Mouse (Mus musculus) brain, embryonic 18.5 days (tissue): Measurements from ENCODE around the gene Btbd9.
"Not testable (repeated sequence)": the region's sequence is repeated elsewhere in the genome, so short reads cannot be mapped to it uniquely, and the experiment has no call there.

Experiments used
- DNase-seq: peaks from one replicate; pipeline ENCODE4 v3.0.0-alpha.2; 2012; ENCODE audit warnings: low read depth, low spot score

The Btbd9 gene

DNA sequence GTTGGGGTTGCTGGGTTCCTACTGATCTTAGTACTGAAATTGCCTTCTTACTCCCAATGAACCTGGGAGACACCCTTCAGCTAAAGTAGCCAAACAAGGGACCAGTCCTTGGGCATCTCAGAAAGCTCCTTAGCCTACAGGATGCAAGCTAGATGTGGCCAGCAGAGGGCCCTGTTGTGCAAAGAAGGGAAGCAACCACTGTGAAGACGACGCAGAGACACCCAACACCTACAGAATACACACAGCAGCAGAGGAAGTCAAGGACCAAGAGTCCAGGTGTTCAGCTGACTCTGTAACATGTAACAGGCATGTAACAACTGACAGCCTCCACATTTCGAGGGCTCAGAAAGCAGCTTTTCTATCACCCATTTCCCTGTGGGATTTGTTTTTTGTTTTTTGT, 16.8 kb downstream of the Btbd9 start:
- no peak for DNase-seq

DNA sequence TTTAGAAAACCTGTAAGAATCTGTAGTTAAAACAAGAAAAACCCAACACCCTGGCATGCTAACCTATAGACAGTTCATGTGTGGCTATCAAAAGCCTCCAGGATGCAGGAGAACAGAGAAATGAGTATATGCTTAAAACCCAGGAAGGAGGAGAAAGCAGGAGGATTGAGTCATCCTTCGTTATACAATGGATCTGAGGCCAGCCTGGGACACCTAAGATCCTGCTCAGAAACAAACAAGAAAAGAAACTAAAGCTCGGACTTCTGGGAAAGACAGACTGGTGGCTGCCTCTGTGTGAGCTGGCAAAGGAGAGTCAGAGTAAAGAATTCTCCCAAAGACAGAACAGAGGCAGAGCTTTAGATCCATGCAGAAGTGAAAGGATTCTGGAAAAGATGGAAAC, 17.7 kb downstream of the Btbd9 start:
- DNase-seq, result no peak

DNA sequence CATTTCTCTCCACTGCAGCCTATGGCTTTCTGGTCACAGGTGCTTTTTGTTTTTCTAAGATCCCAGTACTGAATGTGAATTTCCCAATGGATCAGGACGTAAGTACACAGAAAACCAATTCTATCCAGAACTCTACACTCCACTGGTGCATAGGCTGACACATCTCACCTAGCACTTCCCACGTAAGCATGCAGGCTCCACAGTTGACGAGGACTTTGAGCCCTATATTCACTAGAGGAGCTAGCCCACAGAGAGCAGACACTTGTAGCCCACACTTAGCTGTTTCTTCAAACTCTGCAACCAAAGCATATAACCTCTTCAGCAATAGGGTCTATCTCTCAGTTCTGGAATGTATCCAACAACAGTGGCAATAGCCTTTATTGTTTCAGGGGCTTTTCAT, 19.8 kb downstream of the Btbd9 start:
- no peak for DNase-seq

DNA sequence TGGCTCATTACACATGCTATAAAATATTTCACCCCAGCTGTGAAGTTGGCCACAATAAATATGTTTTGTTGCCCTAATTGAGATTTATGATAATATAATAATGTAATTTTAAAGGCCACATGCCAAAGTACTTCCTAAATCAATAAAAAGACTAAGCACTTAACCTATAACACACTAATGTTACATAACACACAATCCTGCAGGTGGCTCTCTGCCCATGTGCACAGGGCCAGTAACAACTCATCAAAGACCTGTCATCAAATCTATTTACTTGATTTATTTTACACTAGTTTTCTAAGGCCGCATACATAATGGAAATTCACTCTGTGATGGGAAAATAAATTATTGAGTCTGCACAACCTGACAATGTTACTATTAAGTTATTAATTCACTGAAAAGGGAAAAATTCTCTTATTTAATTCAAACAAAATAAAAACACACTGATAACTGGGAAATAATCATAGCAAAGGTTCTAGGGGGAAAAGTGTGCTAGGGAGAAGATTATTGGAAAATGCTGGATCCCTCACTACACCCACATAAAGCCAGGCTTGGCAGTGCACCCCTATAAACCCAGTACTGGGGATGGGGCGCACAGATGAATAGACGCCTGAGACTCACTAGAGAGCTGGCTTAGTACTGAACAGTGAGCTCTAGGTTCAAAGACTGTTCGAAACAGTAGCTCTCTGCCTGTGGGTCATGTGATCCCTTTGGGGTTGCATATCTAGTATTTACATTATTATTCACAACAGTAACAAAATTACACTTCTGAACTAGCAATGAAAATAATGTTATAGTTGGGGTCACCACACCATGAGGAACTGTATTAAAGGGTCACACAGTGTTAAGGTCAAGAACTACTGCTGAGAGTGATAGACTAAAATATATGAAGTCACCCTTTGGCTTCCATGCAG, 23.0 kb downstream of the Btbd9 start:
- no peak for DNase-seq

- DNase-seq, result no peak
Measured at GRCm38 (mm10) chr17:30550774-30551107, 25.5 kb downstream of the Btbd9 start.

DNA sequence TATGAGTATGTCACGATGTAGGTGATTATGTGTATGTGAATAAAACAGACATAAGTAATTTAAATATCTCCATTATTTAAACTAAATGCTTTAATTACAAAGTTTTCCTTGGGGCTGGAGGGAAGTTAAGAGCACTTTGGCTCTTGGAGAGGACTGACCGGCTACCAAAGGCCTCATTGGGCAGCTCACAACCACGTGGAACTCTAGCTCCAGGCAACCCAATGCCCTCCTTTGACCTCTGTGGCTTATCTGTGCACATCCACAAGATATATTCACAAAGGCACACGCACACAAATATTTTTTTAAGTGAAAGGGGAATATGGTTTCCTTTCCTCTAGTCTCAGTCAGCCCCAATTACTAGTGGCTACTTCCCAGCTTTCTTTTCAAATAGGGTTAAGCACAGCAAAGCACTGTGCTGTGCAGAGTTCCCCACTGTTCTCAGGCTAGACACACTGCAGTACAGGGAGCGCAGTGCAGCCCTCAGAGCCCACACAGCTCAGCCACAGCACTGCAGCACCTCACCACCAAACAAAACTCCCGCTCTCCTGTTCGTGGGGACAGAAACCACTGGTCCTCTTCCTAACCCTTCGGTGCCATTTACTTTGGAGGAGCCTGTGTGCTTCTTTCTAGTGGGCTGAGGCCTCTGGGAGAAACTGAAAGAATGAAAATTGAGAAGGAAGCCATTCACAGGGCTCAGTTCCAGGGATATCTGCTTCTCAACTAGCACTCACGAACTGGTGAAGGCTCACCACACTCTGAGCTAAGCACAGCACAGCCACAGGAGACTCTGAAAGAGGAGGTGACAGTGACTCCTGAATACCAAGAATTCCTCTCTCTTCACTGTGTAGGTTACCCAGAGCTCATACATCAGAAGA, 26.2 kb downstream of the Btbd9 start:
- no peak for DNase-seq

DNA sequence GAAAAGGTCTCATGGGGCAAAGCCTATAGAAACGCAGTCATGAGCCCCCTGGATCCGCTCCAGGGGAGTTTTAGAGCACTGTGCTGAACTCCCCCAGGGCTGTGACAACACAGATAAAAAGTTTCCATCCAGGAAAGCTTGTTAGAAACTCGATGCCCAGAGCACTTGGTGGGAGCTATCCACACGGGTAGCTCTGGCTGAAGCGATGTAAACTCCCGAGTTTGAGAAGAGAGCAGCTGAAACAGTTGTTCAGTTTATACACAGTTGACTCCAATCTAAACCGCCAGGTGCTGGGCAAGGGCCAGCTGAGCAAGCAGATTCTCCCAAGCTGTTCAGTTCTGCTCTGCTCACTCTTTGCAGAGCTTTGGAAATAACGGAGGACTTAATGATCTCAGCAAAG, 37.2 kb downstream of the Btbd9 start:
- DNase-seq, result no peak

DNA sequence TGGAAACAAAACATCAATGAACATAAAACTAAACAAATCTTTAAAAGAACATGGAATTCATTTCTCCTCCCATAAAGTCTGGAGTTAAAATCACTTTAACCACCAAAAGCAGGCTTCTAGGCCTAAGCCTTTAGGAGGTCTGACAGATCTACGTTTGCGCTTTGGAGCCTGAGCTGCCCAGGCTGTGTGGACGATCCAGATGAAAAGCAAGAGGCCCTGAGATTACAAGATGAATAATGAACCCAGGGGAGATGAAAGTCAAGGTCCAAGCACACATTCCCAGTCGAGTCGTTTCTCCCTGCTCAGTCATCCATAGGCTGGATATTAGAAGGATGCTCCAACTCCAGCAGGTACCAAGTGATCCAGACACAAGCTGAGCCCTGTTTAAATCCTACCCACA, 39.6 kb downstream of the Btbd9 start:
- DNase-seq, result no peak

- no peak for DNase-seq
Measured at GRCm38 (mm10) chr17:30533098-30533497, 43.2 kb downstream of the Btbd9 start.

DNA sequence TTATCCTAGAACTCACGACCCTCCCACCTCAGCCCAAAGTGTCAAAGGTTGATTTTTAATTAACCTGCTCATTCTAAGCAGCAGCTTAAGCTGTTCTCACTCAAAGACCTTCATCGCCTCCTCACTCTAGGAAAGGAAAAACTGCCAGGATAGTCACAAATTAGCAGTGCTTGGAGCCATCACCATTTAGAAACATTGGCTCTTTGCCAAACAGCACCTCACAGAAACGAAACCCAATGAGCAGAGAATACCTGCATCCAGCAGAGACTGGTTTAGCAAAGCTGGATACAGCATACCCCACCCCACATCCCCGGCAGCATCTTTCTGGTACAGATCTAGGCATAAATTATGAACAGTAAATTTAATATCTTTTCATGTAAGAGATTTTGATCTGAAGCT, 45.7 kb downstream of the Btbd9 start:
- no peak for DNase-seq

DNA sequence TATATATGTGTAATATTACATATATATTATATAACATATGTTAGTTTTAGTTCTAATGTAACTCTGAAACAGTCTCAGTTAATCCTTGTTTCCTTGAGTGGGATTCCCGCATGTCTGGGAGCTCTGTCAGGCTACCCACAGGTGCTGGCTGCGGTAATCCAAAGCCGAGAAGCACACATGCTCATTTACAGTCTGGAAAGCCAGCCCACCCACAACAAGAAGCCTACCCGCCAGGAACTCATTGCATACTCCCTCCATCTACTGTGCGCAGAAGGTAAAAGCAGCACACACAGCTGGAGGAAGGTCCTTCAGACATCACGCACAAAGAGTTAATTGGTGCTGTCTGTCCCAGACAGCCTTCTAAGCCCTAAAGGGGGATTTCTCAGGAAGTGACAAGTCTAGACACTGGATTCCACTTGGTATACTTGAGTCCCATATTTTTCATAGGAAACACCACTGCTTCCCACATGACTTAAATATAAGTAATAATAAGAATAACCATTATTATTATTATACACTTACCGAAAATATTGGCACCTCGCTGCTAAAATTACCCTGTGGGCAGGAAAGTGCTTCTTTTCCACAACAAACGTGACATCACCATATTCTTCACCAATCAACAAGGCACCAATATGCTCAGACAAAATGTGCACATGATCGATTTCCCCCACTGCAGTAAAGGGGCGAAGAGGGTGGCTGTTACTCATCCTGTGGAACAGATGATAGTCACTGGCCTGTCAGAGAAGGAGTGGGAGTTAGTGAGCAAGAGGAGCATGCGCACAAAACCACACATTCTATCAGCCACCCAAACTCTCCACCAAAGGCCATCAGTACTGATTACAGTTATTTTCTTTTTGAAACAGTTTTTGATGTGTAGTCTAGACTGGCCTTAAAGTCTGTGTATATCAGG, 46.4 kb downstream of the Btbd9 start:
- no peak for DNase-seq

- DNase-seq, result no peak
Measured at GRCm38 (mm10) chr17:30525405-30526295, 50.6 kb downstream of the Btbd9 start.

DNA sequence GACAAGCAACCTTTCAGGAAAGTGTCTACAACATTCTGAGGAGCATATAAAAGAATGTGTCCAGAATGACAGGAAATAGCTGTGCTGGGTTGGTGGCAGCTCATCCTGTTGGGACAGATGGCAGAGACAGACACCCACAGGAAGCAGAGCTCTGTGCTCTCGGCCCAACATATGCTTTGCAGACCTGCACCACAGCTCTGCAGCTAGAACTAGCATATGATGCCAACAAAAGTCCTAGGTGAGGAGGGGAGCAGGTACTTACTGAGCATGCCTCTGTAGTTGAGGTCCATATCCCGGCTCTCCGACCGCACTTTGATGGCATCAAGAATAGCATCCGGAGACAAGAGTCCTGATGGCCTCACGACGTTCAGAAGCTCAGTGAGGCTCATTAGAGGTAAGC, 51.8 kb downstream of the Btbd9 start:
- no peak for DNase-seq

GRCm38 (mm10) chr17:30523783-30524182, 52.5 kb downstream of the Btbd9 start:
- DNase-seq, result no peak

DNA sequence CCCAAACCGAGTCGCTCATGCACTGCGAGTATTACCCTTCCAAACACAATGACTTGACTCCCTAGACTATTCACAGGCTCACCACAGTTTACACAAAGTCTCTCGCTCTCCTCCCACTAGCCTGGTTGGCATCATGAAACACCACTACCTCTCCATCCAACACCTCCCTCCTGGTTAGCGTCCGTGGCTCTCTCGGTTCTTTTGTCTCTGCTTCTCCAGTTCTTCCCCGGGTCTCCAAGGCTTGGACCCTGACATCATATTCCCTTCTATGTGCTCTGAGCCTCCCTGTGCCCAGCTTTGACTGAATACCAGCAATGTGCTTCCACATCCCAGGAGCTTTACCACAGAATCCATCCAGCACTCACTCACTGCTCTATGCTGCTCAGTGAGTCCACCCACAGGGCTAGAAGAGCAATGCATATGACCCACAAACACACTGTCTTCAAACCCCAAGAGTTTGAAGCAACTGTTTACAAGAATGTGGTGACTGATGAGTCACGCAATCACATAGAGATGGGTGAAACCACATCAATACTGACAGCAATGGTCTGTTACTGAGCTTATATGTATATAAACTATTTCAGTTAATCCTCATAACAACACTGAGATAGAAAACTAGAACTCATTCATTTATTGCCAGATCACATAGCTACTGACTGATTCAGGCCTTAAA, 53.7 kb downstream of the Btbd9 start:
- no peak for DNase-seq

DNA sequence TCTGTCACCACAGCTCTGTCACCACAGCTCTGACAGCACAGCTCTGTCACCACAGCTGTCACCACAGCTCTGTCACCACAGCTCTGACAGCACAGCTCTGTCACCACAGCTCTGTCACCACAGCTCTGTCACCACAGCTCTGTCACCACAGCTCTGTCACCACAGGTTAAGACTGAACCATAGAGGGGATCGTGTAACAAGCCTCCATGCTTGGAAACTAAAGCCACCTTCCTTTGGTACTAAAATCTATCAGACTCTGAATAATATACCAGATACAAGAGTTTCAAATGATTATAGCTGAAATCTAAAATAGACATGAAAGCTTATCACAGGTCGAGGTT, 57.1 kb downstream of the Btbd9 start:
- DNase-seq, result not testable (repeated sequence)

- DNase-seq, result no peak
Measured at GRCm38 (mm10) chr17:30518431-30519171, 57.7 kb downstream of the Btbd9 start.

GRCm38 (mm10) chr17:30516580-30517340, 59.5 kb downstream of the Btbd9 start:
- DNase-seq, result no peak

GRCm38 (mm10) chr17:30515401-30515800, 60.9 kb downstream of the Btbd9 start:
- no peak for DNase-seq
